ENCODE assay signal across 11 mouse cellular contexts in the genomic region with DNA sequence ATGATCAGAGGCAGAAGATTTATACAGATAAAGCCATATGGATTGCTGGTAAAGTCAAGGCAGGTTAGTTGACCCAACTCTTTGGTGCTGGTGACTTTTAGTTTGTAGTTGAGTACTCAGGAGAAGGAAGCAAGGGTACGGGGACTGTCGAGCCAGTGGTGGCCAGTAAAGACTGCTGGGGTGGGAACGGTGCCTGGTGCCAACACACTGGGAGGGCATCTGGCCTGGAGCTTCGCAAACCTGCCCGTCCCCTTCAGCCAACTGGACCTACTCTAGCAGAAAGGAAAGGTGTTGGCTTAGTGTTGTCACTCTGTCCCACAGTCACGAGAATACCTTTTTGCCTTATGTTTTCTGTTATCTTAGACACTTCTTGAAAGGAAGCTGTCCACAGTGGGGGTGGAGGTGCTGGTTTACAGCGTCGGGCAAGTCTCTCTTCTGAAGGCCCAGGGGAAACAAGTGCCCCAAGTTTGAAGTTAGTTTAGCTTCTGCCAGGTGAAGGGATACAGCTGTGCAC.
"Had no signal": no experiment of that assay in that cellular context is flagged by ENCODE, and none has a peak within 500 bp of the region (broad histone marks: within the 10 kb centered on the region; RNA-seq: fewer than 3 reads in every experiment).

No protein-coding gene starts in this region.

- ATAC-seq: liver, embryonic 12.5 days; midbrain, embryonic 15.5 days had no signal

- H3K27ac ChIP-seq: limb, embryonic 10.5 days; limb, embryonic 13.5 days; liver, embryonic 12.5 days; liver, embryonic 15.5 days; macrophage; midbrain, embryonic 12.5 days; midbrain, embryonic 15.5 days; neural tube, embryonic 13.5 days had no signal

- H3K9me3 ChIP-seq: limb, embryonic 10.5 days; limb, embryonic 13.5 days; liver, embryonic 12.5 days; liver, embryonic 15.5 days; midbrain, embryonic 12.5 days; midbrain, embryonic 15.5 days; neural tube, embryonic 13.5 days had no signal

- H3K4me1 ChIP-seq: limb, embryonic 10.5 days; limb, embryonic 13.5 days; midbrain, embryonic 12.5 days; midbrain, embryonic 15.5 days had no signal

- DNase-seq: lung, adult 2 months; right cerebral cortex, postnatal 25 days; thymus, postnatal 25 days had no signal

- H3K4me2 ChIP-seq: limb, embryonic 13.5 days; liver, embryonic 12.5 days; liver, embryonic 15.5 days; midbrain, embryonic 12.5 days; midbrain, embryonic 15.5 days; neural tube, embryonic 13.5 days had no signal

- H3K4me3 ChIP-seq: limb, embryonic 10.5 days; limb, embryonic 13.5 days; liver, embryonic 12.5 days; liver, embryonic 15.5 days; midbrain, embryonic 12.5 days; midbrain, embryonic 15.5 days; neural tube, embryonic 13.5 days had no signal

- H3K9ac ChIP-seq: limb, embryonic 13.5 days; liver, embryonic 12.5 days; liver, embryonic 15.5 days; midbrain, embryonic 12.5 days; midbrain, embryonic 15.5 days; neural tube, embryonic 13.5 days had no signal

- H3K27me3 ChIP-seq: limb, embryonic 13.5 days; liver, embryonic 12.5 days; liver, embryonic 15.5 days; midbrain, embryonic 12.5 days; midbrain, embryonic 15.5 days; neural tube, embryonic 13.5 days had no signal
